Mouse (Mus musculus): ENCODE data around the gene Slc2a5. TPM values are rescaled to one million over a fixed set of nuclear protein-coding genes. Genes with fewer than 3 reads are reported as not detected.

Slc2a5 gene
- polyA plus RNA-seq, 1 experiment from 2014 or later: 8.1 TPM

- DNase-seq (ENCODE audit: low spot score) (peak; percentile 58), ATAC-seq (replicated peaks; ENCODE audit: low FRiP score, low read depth) (no peak)
- WGBS: 17% methylated on average over 29 of the region's 29 CpGs
- Histone ChIP-seq H3K9ac (ENCODE audit: low read depth, low read length) (peak overlapping the region; percentile 67), H3K4me1 (replicated peaks; ENCODE audit: insufficient read depth, low read length) (peaks cover 11% of the 10 kb centered on the region; the same call in 1 of the 2 replicates), H3K27ac (peak overlapping the region; percentile 58; the same call in 1 of the 2 replicates), H3K36me3 (ENCODE audit: insufficient read depth, low read length) (no peaks in the 10 kb centered on the region), H3K9me3 (replicated peaks; ENCODE audit: low read length) (no peaks in the 10 kb centered on the region), H3K27me3 (ENCODE audit: insufficient read depth, low read length) (no peaks in the 10 kb centered on the region), H3K4me2 (ENCODE audit: low read length) (peak overlapping the region; percentile 100), H3K4me3 (replicated peaks; ENCODE audit: low read depth, low read length) (peak overlapping the region; percentile 58)
- TF ChIP-seq CTCF (IDR thresholded peaks at IDR 0.05; ENCODE audit: low read depth): no peak
Observed at GRCm38 (mm10) chr4:150087890-150088530, 31.1 kb upstream of the Slc2a5 start.

- ATAC-seq (replicated peaks; ENCODE audit: low FRiP score, low read depth): no peak
- Histone ChIP-seq H3K36me3 (ENCODE audit: insufficient read depth, low read length) (no peaks in the 10 kb centered on the region), H3K9ac (ENCODE audit: low read depth, low read length) (no peak overlapping the region), H3K9me3 (replicated peaks; ENCODE audit: low read length) (no peaks in the 10 kb centered on the region), H3K4me3 (replicated peaks; ENCODE audit: low read depth, low read length) (no peak overlapping the region), H3K27ac (no peak overlapping the region), H3K4me1 (replicated peaks; ENCODE audit: insufficient read depth, low read length) (peaks cover 20% of the 10 kb centered on the region; the same call in 1 of the 2 replicates), H3K4me2 (ENCODE audit: low read length) (0 out of 2 replicates have a peak overlapping the region, but pooled peaks have one; percentile 100), H3K27me3 (ENCODE audit: insufficient read depth, low read length) (no peaks in the 10 kb centered on the region)
- no peak for DNase-seq (ENCODE audit: low spot score)
- 66% methylated on average over 10 of the region's 10 CpGs for WGBS
- TF ChIP-seq CTCF (IDR thresholded peaks at IDR 0.05; ENCODE audit: low read depth): no peak
Observed at GRCm38 (mm10) chr4:150089121-150089520, 30.0 kb upstream of the Slc2a5 start.

- no peak for ATAC-seq (replicated peaks; ENCODE audit: low FRiP score, low read depth)
- WGBS: 88% methylated on average over 18 of the region's 18 CpGs
- H3K4me2 ChIP-seq (ENCODE audit: low read length): no peak overlapping the region
- H3K27me3 ChIP-seq (ENCODE audit: insufficient read depth, low read length): no peaks in the 10 kb centered on the region
- H3K9me3 ChIP-seq (replicated peaks; ENCODE audit: low read length): no peaks in the 10 kb centered on the region
- TF ChIP-seq CTCF (IDR thresholded peaks at IDR 0.05; ENCODE audit: low read depth): peak; percentile 68
- no peak overlapping the region for H3K9ac ChIP-seq (ENCODE audit: low read depth, low read length)
- no peaks in the 10 kb centered on the region for H3K36me3 ChIP-seq (ENCODE audit: insufficient read depth, low read length)
- DNase-seq (ENCODE audit: low spot score): no peak
- H3K4me3 ChIP-seq (replicated peaks; ENCODE audit: low read depth, low read length): no peak overlapping the region
- peaks cover 29% of the 10 kb centered on the region; the same call in 1 of the 2 replicates for H3K4me1 ChIP-seq (replicated peaks; ENCODE audit: insufficient read depth, low read length)
- H3K27ac ChIP-seq: no peak overlapping the region
Observed at GRCm38 (mm10) chr4:150091887-150092582, 27.0 kb upstream of the Slc2a5 start.

DNA sequence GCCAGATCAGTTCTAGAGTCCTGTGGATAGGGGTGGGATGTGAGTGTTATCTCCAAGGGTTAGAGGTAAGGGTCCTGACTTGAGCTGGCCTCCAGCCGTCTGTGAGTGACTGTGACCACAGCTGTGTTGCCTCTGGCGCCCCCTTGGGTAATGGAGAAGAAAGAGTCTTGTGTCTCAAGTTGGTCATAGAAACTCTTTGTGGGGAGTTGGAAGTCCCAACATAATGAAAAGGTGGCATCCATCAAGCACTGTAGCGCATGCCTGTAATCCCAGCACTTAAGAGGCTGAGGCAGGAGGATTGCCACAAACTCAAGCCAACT, 26.5 kb upstream of the Slc2a5 start:
- Histone ChIP-seq H3K4me3 (replicated peaks; ENCODE audit: low read depth, low read length) (no peak overlapping the region), H3K4me1 (replicated peaks; ENCODE audit: insufficient read depth, low read length) (peaks cover 29% of the 10 kb centered on the region; the same call in 1 of the 2 replicates), H3K27ac (no peak overlapping the region), H3K9ac (ENCODE audit: low read depth, low read length) (no peak overlapping the region), H3K9me3 (replicated peaks; ENCODE audit: low read length) (no peaks in the 10 kb centered on the region), H3K27me3 (ENCODE audit: insufficient read depth, low read length) (no peaks in the 10 kb centered on the region), H3K4me2 (ENCODE audit: low read length) (no peak overlapping the region), H3K36me3 (ENCODE audit: insufficient read depth, low read length) (no peaks in the 10 kb centered on the region)
- ATAC-seq (replicated peaks; ENCODE audit: low FRiP score, low read depth) (no peak), DNase-seq (ENCODE audit: low spot score) (no peak)
- TF ChIP-seq CTCF (IDR thresholded peaks at IDR 0.05; ENCODE audit: low read depth): no peak
- WGBS: 69% methylated on average over 3 of the region's 3 CpGs

DNA sequence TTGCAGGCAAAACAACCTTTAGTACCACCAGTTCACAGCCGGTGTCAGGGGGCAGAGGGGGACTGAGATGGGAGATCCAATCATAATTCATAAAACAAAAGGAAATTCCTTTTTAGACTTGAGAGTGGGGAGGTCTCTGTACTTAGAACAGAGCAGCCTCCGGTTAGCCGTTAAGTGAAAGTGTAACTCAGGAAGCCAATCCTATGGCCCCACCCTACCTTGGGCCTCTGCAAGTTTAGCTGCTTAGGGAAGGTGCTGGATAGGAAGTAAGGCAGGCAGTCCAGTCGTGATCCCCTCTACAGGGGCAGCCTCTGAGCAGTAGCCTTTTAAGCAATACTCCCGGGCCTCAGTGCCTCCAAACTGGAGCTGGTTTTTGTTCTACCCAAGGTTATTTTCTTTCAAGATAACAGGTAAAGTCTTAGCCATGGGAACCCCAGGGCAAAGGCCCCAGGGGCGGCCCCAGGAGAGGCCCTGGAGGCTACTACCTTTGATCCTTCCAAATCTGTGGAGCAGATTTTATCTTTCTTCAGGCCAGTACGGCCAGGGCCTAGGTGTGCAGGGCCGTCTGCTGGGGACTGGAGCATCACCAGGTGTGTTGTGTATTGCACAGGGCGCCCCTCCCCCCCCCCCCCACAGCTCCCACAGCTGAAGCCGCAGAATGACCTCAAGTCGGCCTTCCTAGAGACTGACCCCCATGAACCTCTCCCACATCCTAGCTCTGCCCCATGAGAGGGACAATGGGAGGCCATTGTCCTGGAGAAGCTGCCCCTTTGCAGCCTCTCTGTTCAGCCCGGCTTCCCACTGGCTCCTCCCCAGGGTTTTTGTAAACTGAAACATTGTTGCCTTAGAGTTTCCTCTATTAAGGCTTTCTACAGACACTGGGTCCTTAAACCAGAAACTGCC, 25.3 kb upstream of the Slc2a5 start:
- H3K27me3 ChIP-seq (ENCODE audit: insufficient read depth, low read length): no peaks in the 10 kb centered on the region
- H3K36me3 ChIP-seq (ENCODE audit: insufficient read depth, low read length): no peaks in the 10 kb centered on the region
- TF ChIP-seq CTCF (IDR thresholded peaks at IDR 0.05; ENCODE audit: low read depth): no peak
- H3K4me2 ChIP-seq (ENCODE audit: low read length): no peak overlapping the region
- no peak for DNase-seq (ENCODE audit: low spot score)
- H3K4me3 ChIP-seq (replicated peaks; ENCODE audit: low read depth, low read length): no peak overlapping the region
- 34% methylated on average over 11 of the region's 12 CpGs for WGBS
- no peak overlapping the region for H3K9ac ChIP-seq (ENCODE audit: low read depth, low read length)
- ATAC-seq (replicated peaks; ENCODE audit: low FRiP score, low read depth): no peak
- H3K9me3 ChIP-seq (replicated peaks; ENCODE audit: low read length): no peaks in the 10 kb centered on the region
- peaks cover 22% of the 10 kb centered on the region; the same call in 1 of the 2 replicates for H3K4me1 ChIP-seq (replicated peaks; ENCODE audit: insufficient read depth, low read length)
- no peak overlapping the region for H3K27ac ChIP-seq

- WGBS: 40% methylated on average over 5 of the region's 5 CpGs
- ATAC-seq (replicated peaks; ENCODE audit: low FRiP score, low read depth) (no peak), DNase-seq (ENCODE audit: low spot score) (no peak)
- no peak overlapping the region for H3K4me3 ChIP-seq (replicated peaks; ENCODE audit: low read depth, low read length)
- no peak overlapping the region for H3K4me2 ChIP-seq (ENCODE audit: low read length)
- H3K9me3 ChIP-seq (replicated peaks; ENCODE audit: low read length): no peaks in the 10 kb centered on the region
- no peak overlapping the region for H3K9ac ChIP-seq (ENCODE audit: low read depth, low read length)
- peaks cover 22% of the 10 kb centered on the region; the same call in 1 of the 2 replicates for H3K4me1 ChIP-seq (replicated peaks; ENCODE audit: insufficient read depth, low read length)
- no peaks in the 10 kb centered on the region for H3K36me3 ChIP-seq (ENCODE audit: insufficient read depth, low read length)
- H3K27me3 ChIP-seq (ENCODE audit: insufficient read depth, low read length): no peaks in the 10 kb centered on the region
- TF ChIP-seq CTCF (IDR thresholded peaks at IDR 0.05; ENCODE audit: low read depth): no peak
- no peak overlapping the region for H3K27ac ChIP-seq
Observed at GRCm38 (mm10) chr4:150094463-150094789, 24.7 kb upstream of the Slc2a5 start.

Measured in kidney, postnatal 0 days (tissue).